Mouse (Mus musculus) frontal cortex, postnatal 36 days (tissue): ENCODE data around the gene Tmtc1.

Experiments
- DNase-seq, 2 experiments: peaks; one replicate each; pipeline ENCODE4 v3.0.0; 2022; ENCODE audit warnings: low spot score in 2 of 2

The Tmtc1 gene

DNA sequence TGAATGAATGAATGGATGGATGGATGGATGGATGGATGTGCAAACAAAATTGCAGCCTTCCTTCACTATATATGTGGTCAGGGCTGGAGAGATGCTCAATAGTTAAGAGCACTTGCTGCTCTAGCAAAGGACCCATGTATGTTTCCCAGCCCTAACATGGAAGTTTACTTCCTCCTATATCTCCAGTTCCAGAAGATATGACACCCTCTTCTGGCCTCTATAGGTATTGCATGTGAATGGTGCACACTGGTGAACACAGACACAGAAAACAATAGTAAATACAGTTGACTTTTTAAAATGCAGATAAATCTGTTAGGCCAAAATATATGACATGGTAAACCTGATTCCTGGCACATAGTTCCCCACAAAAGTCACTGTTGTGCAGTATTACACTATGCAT is 73.0 kb downstream of the Tmtc1 start:
- no peak for DNase-seq

DNA sequence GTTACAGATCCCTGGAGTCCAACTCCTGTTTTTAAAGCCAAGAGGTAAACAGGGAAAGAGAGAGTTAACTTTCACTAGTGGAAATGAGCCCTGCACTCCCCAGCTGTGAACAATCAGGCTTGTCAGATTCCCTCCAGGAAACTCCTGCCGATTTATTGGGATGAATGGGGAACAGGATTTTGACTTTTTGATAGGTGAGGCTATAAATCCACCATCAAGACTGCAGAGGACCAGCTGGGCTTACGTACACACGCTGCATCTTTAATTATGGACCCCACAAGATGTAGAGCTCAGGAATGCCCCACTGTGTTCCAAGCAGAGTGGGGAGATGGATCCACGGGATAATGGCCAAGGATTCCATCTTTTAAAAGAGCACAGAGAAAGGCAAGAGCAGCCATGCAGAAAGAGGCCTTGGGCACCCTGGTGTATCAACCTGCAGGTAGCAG is 77.1 kb downstream of the Tmtc1 start:
- DNase-seq = no peak

DNA sequence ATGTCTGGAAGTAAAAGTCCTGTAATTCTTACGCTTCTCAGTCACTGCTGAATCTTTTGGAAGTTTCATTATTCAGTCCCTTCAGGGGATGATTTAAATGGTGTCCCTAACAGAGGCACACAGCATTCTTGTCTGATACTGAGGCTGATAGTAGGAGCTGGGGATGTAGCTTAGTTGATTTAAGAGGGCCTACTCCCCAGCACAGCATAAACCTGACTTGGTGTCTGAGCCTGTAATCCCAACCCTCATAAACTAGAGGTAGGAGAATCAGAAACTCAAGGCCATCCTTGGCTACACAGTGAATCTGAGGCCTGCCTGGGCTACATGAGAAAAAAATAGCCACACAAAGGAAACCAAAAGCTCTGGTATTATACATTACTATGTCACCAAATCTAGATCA is 77.6 kb downstream of the Tmtc1 start:
- DNase-seq = no peak

DNA sequence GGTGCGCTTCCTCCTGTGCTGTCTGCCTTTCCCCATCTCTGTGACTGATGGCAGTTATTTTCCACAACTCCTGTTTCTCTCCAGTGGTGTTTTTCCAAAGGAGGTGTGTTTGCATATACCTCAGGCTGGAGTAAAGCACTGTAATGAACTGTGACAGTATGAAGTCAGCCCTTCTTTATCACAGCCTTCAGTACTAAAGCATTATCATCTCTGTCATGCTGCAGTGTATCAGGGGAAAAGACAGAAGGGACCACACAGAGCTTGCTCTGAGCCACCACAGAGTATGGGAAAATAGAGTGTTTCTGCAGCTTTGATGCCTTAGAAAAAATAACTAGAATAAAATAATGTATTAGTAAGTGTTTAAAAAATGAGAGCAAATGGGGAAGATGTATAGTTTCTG is 81.0 kb downstream of the Tmtc1 start:
- no peak for DNase-seq

DNA sequence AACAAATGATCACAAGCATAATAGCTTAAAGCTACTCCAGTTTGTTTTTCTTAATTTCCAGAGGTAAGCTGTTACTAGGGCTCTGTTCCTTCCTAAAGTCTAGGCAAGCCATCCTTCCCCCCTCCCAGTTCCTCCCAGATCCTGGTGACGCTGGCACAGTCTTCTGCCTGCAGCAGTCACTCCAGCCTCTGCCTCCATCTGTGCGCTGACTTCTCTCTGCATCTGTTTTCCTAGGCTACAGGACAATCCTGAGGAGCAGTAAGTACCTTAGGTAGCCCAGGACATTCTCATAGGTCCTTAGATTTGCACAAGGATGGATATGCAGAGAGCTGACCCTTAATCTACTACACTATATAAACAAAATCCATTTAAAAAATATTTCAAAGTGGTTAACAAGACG is 81.7 kb downstream of the Tmtc1 start:
- DNase-seq = peak; percentile 45 to 72

DNA sequence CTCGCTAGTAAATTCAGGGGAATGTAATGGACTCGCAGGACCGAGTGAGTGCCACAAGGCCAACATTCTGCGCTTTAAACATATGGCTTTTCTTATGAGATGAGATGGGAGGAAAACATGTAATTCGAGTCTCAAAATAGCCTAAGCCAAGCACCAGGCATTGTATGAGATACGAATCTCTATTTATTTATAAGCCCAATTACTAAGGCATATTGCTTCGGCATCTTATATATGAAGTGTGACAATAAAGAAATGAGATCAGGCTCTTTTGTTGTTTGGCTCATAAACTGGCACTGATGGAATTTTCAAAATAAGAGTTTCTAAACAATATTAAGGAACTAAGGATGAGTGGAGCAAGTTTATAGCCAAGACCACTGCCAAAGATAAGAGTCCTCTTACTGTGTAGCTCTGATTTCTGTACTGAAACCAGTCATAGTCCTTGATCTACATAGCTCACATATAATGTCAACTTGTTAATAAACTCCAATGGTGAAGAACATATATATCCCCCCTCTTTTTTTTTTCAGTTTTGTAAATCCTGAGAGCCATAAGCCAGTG is 84.8 kb downstream of the Tmtc1 start:
- DNase-seq = no peak

DNA sequence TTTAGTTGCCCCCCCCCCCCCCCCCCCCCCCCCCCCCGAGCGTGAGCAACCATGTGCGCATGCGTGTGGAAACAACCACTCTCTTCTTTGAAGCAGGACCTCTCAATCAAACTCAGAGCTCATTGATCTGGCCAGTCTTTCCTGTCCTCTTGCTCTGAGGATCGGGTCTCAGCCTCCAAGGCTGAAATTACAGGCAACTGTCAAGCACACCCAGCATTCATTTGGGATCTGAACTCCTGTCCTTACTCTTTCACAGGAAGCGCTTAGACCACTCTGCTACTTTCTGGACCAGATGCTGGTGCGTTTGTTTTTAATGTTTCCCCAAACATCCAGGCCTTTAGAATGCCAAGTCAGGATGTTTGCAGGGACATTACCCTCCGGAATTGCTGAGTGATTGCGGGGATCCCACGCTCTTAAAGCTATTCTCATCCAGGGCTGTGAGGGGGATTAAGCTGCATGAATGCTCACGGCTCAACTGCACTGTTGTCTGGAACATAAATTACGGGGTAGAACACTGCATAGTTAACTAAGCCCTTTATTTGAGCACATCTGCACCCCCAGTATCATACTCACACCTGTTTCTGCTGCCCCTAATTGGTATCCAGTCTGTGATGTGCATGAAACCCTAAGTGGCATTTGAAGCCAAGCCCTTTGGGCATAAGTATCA is 85.5 kb downstream of the Tmtc1 start:
- DNase-seq = peak in 1 of 2 experiments; percentile 16

DNA sequence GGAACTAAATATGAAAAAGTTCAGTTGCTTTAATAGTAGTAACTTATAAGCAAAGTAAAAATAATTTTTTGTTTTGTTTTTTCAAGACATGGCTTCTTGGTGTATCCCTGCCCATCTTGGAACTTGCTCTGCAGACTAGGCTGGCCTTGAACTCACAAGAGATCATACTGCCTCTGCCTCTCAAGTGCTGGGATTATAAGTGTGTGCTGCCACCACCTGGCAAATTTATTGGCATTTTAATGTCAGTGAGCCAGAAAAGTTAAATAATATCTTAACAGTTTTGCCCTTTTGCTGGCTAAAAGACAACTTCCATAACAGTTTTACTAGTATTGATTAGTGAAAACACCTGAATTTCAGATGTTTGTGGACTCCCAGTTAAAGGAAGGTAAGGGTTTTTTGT is 88.0 kb downstream of the Tmtc1 start:
- no peak for DNase-seq

DNA sequence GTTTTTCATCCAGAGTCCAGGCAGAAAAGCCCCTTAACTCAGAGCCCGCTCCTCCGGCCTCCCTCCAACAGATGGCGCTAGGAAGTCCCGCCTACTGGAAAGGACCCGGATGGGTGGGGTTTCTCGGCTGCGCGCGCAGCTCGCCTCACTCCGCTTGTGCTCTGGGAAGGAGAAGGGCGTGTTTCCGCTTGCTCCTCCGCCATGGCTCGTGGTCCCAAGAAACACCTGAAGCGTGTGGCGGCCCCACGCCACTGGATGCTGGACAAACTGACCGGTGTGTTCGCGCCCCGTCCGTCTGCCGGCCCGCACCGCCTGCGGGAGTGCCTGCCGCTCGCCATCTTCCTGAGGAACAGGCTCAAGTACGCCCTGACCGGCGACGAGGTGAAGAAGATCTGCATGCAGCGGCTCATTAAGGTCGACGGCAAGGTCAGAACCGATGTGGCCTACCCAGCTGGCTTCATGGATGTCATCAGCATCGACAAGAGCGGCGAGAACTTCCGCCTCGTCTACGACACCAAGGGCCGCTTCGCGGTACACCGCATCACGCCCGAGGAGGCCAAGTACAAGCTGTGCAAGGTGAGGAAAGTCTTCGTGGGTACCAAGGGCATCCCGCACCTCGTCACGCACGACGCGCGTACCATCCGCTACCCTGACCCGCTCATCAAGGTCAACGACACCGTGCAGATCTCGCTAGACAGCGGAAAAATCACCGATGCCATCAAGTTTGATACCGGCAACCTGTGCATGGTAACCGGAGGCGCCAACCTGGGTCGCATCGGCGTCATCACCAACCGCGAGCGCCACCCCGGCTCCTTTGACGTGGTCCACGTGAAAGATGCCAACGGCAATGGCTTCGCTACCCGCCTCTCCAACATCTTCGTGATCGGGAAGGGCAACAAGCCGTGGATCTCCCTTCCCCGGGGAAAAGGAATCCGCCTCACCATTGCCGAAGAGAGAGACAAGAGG is 89.4 kb downstream of the Tmtc1 start:
- no peak for DNase-seq

DNA sequence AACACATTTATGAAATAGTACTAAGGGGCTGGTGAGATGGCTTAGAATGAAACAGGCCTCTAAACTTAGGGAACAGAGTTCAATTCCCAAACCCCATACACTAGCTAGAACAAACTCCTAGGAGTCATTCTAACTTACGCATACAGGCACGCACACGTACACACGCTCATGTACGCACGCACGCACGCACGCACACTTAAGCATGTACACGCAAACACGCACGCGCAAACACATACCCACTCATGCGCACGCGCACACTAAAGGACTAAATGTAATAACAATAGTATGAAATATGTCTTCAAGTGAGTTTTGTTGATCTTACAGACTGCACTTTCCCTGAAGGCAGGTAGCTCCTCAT is 90.1 kb downstream of the Tmtc1 start:
- no peak for DNase-seq

DNA sequence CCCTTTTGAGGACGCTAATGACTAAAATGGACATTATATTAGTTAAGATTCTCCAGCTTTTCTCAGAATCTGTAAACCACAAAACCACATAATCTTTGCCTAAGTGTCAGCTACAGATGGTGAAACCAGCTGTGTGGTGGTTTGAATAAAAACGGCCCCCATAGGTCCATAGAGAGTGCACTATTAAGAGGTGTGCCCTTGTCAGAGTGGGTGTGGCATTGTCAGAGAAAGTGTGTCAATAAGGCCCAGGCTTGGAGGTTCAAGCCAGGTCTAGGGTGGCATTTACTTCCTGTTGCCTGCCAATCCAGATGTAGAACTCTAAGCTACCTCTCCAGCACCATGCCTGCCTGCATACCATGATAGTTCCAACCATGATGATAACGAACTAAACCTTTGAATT is 99.2 kb downstream of the Tmtc1 start:
- no peak for DNase-seq

DNA sequence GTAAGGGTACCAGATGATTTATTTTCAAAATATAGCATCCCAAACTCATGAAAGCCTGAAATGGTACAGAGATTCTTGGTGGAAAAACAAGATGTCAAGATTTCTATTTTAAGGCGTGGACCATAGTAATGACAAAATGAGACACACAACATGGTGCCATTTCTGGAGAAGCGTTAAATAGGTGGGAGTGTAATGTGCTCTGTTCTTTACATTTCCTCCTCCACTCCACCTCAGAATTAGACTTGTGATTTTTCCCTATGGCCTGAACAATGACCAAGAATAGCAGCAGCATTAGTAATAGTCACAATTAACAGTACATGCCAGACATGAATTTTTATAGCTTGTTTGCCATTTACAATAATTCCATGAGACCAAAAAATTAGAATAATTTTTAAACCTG is 102.0 kb downstream of the Tmtc1 start:
- DNase-seq = peak in 1 of 2 experiments; percentile 28

DNA sequence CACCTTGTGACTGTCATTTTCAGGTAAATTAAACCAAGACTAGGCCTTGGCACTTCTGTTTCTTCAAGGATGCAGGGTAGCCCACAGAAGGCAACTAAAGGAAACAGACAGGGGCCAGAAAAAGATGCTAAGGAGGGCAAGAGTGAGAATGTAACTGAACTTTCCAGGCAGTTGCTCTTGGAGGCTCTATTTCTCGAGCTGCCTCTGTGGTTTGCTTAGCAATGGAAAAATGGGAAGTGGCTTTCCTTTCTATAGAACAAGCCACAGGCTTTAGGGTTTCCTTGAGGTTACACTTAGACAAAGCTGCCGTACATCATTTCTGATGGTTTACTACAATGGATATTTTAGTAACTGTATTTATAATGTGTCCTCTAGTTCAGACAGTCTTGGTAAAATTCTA is 102.4 kb downstream of the Tmtc1 start:
- DNase-seq = no peak

DNA sequence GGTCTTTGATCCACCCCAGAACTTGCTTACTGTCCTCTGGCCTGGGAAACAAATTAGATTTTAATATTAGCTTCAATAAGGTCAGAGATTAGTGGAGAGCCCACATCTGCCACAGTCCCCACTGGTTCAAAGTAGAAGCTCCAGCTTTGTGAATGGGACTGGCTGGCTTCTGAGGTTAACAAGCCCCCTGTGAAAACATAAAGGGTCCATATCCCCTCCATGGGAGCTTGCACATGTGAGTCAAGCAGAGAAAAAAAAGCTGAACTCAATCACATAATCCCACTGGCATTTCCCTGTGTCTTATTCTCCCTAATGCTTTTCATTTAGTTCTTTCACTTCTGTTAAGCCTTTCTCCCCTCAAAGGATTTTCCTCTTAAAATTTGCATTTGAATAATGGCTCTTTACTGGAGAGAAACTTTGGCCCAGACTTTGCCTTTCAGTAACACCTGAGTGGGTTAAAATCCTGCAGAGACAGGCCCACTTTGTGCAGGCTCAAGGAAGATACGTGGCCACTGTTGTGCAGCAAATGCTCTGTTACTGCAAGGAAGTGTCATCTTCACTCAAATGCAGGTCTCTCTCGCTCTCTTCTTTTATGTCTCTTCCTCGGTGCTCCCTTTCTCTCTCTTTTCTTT is 105.7 kb downstream of the Tmtc1 start:
- DNase-seq = no peak

DNA sequence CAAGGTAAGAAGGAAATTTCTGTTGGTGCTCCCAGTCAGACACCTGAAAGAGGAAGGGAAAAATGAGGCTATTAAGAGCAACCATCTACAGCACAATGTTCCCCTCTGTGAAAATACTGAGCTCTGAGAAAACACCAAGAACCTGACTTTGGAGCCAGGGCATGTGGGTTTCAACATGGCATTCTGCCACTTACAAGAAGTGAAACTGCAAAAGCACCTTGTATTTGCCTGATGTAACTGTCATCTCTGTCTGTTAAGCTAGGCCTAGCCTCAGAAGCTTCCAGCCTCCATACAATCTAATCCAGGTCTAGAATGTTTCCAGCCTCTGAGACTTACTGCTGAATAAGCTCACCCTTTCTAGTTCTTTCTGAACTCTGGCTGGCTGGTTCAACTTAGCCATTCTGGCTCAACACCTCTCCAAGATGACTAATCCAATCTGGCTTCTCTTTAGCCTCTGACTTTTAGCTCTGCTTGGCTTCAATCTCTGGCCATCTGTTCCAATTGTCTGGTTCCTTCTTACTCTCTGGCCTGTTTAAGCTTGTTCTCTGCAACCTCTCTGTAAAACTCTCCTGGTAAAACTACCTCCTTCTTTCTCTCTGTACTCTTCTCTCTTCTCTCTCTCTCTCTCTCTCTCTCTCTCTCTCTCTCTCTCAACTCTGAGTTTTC is 107.8 kb downstream of the Tmtc1 start:
- DNase-seq = no peak

DNA sequence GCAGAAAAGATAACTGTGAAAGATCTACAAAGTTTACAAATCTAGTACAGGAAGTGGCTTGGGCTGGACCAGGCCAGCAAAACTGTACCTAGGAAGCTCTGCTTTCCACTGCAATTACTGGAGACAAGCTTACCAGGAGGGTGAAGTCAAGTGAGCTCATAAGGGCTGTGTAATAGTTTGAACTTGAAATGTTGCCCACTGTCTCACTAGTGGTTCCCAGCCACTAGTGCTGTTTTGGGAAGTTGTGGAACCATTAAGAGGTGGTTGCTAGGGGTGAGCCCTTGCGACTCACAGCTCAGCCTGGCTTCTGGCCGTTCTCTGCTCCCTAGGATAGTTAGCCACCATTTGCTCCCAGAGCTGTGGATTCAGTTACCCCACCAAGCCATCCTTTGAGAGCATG is 112.3 kb downstream of the Tmtc1 start:
- no peak for DNase-seq

DNA sequence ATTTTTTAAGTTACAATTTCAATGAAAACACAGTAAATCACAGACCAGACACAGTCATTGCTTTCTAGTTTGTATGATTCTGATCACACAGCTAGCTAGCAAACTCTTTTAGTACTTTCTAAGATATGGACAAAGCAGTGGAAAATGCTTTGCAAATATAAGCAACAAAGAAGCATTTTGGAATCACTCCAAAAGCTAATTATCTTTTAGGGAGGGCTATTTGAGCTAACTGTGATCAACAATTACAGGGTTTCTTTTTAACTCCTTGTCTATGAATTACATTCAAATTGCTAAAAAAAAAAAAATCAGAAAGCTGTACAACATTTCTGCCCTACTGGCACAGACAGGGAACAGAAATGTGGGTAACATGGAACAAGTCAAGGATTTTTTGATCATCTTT is 114.2 kb downstream of the Tmtc1 start:
- no peak for DNase-seq

DNA sequence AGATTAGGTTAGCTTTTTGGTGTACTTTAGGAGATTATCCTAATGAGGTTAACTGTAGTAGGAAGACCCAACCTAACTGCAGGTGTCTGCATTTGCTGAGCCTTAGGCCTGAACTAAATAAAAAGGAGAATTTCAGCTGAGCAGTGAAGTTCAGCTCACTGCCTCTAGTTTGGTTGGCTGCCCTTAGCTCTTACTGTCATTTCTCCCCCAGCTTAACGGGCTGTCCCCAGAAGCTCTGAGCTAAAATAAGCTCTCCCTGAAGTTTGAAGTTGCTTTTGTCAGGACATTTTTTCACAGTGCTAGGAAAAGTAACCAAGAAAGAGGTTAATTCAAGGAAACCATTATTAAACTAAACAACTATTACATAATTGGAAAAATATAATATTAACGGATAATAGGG is 115.3 kb downstream of the Tmtc1 start:
- DNase-seq = no peak

DNA sequence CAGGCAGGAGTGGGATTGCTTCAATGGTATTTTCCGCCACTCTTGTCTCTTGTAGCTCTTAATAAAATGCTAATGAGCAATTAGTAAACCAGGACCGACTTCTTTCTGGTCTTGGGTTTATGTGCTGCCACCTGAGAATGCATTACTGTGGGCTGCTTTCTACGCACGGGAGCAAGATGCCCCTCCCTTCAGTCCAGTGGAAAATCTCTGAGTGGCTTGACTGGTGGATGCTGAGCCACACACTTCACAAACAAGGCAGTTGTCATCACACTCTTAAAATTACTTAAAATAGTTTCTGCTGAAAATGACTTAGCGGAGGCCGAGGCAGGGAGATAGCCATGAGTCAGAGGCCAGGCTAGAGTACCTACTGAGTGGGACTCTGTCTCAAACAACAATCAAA is 116.1 kb downstream of the Tmtc1 start:
- no peak for DNase-seq

DNA sequence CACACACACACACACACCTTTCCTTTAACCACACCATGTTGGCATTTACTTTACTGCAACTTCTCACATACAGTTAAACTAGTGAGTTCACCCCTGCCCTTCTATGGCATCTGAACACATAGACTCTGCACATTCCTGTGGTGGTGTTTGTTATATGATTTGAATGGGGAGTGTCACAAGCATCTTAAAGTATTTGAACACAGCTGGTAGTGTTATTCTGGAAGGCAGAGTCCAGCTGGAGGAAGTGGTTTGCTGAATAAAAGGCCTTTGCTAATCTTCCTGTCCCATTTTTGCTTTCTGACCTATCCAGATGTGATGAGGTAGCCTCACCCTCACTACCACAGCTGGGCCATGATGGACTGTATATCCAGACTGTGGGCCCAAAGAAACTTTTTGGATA is 125.5 kb downstream of the Tmtc1 start:
- no peak for DNase-seq

DNA sequence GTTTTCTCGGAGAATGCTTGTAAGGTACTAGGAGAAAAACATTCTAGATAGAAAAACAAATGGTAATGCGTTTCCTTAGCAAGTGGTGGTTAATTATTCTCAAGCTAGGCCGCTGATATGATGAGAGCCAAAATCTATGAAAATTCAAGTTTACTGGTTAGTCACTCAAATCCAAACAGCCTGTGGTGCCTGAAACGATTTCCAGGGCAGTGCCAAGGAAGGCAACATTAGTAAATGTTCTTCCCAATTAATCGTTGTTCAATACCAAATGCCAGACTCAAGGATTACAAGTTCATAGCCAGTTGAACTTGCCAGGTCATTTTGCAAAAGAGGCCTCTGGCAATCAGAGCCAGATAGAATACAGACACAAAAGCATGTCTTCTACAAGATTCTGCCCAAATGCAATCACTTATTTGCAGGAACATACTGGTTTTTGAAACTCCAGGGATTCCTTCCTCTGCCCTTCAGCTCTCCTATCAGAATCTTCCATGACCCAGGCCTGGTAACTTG is 128.6 kb downstream of the Tmtc1 start:
- no peak for DNase-seq

DNA sequence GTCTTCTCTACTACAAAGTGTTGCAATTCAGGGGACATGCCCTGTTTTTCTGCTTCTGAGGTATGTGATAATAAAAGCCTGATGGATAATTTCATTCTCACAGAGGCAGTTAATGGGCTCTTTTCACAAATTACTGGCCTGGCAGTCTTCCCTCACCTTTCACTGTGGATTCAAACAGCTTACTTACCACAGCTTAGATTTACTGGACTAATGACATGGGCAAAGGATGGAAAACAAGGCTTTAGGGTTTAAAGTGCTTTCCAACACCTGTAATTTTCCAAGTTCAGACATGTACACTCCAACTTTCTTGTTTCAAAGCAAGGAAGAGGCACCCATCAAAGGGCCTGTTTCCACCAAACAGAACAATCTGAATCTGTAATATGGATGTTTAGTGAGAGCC is 129.1 kb downstream of the Tmtc1 start:
- no peak for DNase-seq
